Mouse (Mus musculus): ENCODE data around the gene Olfr1377. TPM values are rescaled to one million over a fixed set of nuclear protein-coding genes. Genes with fewer than 3 reads are reported as not detected.
"Not testable (repeated sequence)": the region's sequence is repeated elsewhere in the genome, so short reads cannot be mapped to it uniquely, and the experiment has no call there.

Olfr1377 gene
- total RNA-seq, 2 experiments from 2014 or later, result not detected

- DNase-seq (ENCODE audit: low spot score in 2 of 2), result no peak
- H3K4me3 ChIP-seq, result no peak overlapping the region
- no peak overlapping the region for H3K27ac ChIP-seq
- TF ChIP-seq CTCF (conservative IDR thresholded peaks at IDR 0.05), result no peak
Measured at GRCm38 (mm10) chr11:51016341-51016740, 34.6 kb downstream of the Olfr1377 start.

- DNase-seq (ENCODE audit: low spot score in 2 of 2); H3K27ac ChIP-seq; H3K4me3 ChIP-seq: not testable (repeated sequence)
Measured at GRCm38 (mm10) chr11:51026811-51027210, 45.0 kb downstream of the Olfr1377 start.

- H3K4me3 ChIP-seq; H3K27ac ChIP-seq; DNase-seq (ENCODE audit: low spot score in 2 of 2): not testable (repeated sequence)
Measured at GRCm38 (mm10) chr11:51029381-51029780, 47.6 kb downstream of the Olfr1377 start.

GRCm38 (mm10) chr11:51030225-51030624 is 48.5 kb downstream of the Olfr1377 start:
- Histone ChIP-seq H3K4me3 (no peak overlapping the region), H3K27ac (no peak overlapping the region)
- no peak for TF ChIP-seq CTCF (conservative IDR thresholded peaks at IDR 0.05)
- no peak for DNase-seq (ENCODE audit: low spot score in 2 of 2)

- TF ChIP-seq CTCF (conservative IDR thresholded peaks at IDR 0.05), result peak; percentile 92
- no peak overlapping the region for H3K27ac ChIP-seq
- DNase-seq (ENCODE audit: low spot score in 2 of 2), result peak in 1 of 2 experiments; percentile 50
- H3K4me3 ChIP-seq, result no peak overlapping the region
Measured at GRCm38 (mm10) chr11:51032851-51033250, 51.1 kb downstream of the Olfr1377 start.

GRCm38 (mm10) chr11:51034141-51034540 is 52.4 kb downstream of the Olfr1377 start:
- H3K27ac ChIP-seq; H3K4me3 ChIP-seq; DNase-seq (ENCODE audit: low spot score in 2 of 2): not testable (repeated sequence)

- TF ChIP-seq CTCF (conservative IDR thresholded peaks at IDR 0.05), result no peak
- no peak for DNase-seq (ENCODE audit: low spot score in 2 of 2)
- Histone ChIP-seq H3K4me3 (no peak overlapping the region), H3K27ac (no peak overlapping the region)
Measured at GRCm38 (mm10) chr11:51035951-51036350, 54.2 kb downstream of the Olfr1377 start.

Other genes starting within 250 kb of the Olfr1377 start
- 10 to 100 TPM; 40.8 to 49.6 TPM for gene Zfp354c, start 154.2 kb upstream of the Olfr1377 start, total RNA-seq (2021)
- gene Zfp879, start 140.4 kb upstream of the Olfr1377 start, total RNA-seq (2021), result 1 to 10 TPM; 4.0 to 4.1 TPM
- gene Grm6, start 131.3 kb upstream of the Olfr1377 start, total RNA-seq (2021), result not detected
- 1 to 10 TPM; 5.3 to 6.4 TPM for gene Zfp454, start 94.3 kb upstream of the Olfr1377 start, total RNA-seq (2021)
- 10 to 100 TPM; 20.1 to 20.2 TPM for gene Zfp2, start 65.8 kb upstream of the Olfr1377 start, total RNA-seq (2021)
- 1 to 10 TPM; 6.3 to 8.1 TPM for gene Zfp354b, start 50.3 kb upstream of the Olfr1377 start, total RNA-seq (2021)
- not detected for gene 4933414I15Rik, start 38.2 kb upstream of the Olfr1377 start, total RNA-seq (2021)
- gene Prop1, start 28.2 kb upstream of the Olfr1377 start, total RNA-seq (2021), result not detected
- not detected for gene Olfr1378, start 15.4 kb upstream of the Olfr1377 start, total RNA-seq (2021)
- not detected for gene Olfr51, start 21.6 kb downstream of the Olfr1377 start, total RNA-seq (2021)
- not detected for gene Olfr54, start 32.3 kb downstream of the Olfr1377 start, total RNA-seq (2021)
- gene Olfr1375, start 66.1 kb downstream of the Olfr1377 start, total RNA-seq (2021), result not detected
- 1 to 10 TPM; 7.3 to 8.3 TPM for gene Zfp354a, start 77.3 kb downstream of the Olfr1377 start, total RNA-seq (2021)
- not detected for gene Gm12569, start 238.5 kb downstream of the Olfr1377 start, total RNA-seq (2021)

Measured in layer of hippocampus, adult 2 months (tissue).